Mouse (Mus musculus) liver, postnatal 0 days (tissue): ENCODE measurements around the gene Kremen1.

Experiments
- CTCF ChIP-seq: sonication (generic); IDR thresholded peaks from 2 replicates; pipeline ENCODE4 v1.5.1; 2016; ENCODE audit warnings: antibody characterized with exemption, low read depth
- EP300 ChIP-seq: IDR thresholded peaks from 2 replicates; pipeline ENCODE4 v1.6.1; 2016; ENCODE audit warnings: antibody characterized with exemption, low read depth, mild to moderate bottlenecking

GRCm38 (mm10) chr11:5254016-5254415 is 7.3 kb downstream of the Kremen1 start:
- TF ChIP-seq CTCF (no peak), EP300 (no peak)
